Comparison of ENCODE assay signal across 8 mouse cellular contexts in genomic region chr2:26964724-26965370, GRCm38 (mm10). TPM values are rescaled to one million over a fixed set of nuclear protein-coding genes. Genes with fewer than 3 reads are reported as not detected.
DNase-seq lines count a peak whose midpoint lies in the region; ATAC-seq and TF ChIP-seq lines count a peak whose summit lies in the region.

No protein-coding gene starts in this region.

- WGBS in hindbrain, embryonic 15.5 days: 17% methylated on average over 14 of the region's 14 CpGs
- 16% methylated on average over 14 of the region's 14 CpGs for WGBS in midbrain, embryonic 15.5 days

- H3K27ac ChIP-seq in layer of hippocampus, adult 2 months: peak overlapping the region; percentile 98
- H3K27ac ChIP-seq in cortical plate, adult 2 months (ENCODE audit: insufficient read depth, low read length): peak overlapping the region; percentile 23; the same call in 1 of the 2 replicates
- H3K27ac ChIP-seq in hindbrain, embryonic 15.5 days (replicated peaks): peak overlapping the region; percentile 97
- H3K27ac ChIP-seq in midbrain, embryonic 15.5 days: peak overlapping the region; percentile 99

- peaks cover 9% of the 10 kb centered on the region; the same call in 1 of the 2 replicates for H3K4me1 ChIP-seq in cortical plate, adult 2 months (ENCODE audit: control insufficient read depth, insufficient read depth, low read length)
- H3K4me1 ChIP-seq in hindbrain, embryonic 15.5 days (replicated peaks): peaks cover 38% of the 10 kb centered on the region
- H3K4me1 ChIP-seq in midbrain, embryonic 15.5 days: peaks cover 38% of the 10 kb centered on the region

- H3K36me3 ChIP-seq in hindbrain, embryonic 15.5 days: peaks cover 16% of the 10 kb centered on the region
- peaks cover 3% of the 10 kb centered on the region for H3K36me3 ChIP-seq in midbrain, embryonic 15.5 days (replicated peaks)

- no peaks in the 10 kb centered on the region for H3K27me3 ChIP-seq in hindbrain, embryonic 15.5 days
- no peaks in the 10 kb centered on the region for H3K27me3 ChIP-seq in midbrain, embryonic 15.5 days (replicated peaks)

- peak overlapping the region; percentile 68 for H3K4me2 ChIP-seq in hindbrain, embryonic 15.5 days
- peak overlapping the region; percentile 68 for H3K4me2 ChIP-seq in midbrain, embryonic 15.5 days

- H3K4me3 ChIP-seq in layer of hippocampus, adult 2 months: peak overlapping the region; percentile 72
- peak overlapping the region; percentile 41 for H3K4me3 ChIP-seq in cortical plate, adult 2 months (ENCODE audit: insufficient read depth, low read length)
- H3K4me3 ChIP-seq in hindbrain, embryonic 15.5 days: peak overlapping the region; percentile 92
- peak overlapping the region; percentile 90 for H3K4me3 ChIP-seq in midbrain, embryonic 15.5 days

- peak; percentile 43 for ATAC-seq in hindbrain, embryonic 15.5 days (ENCODE audit: low FRiP score, low read depth)
- peak; percentile 4 for ATAC-seq in midbrain, embryonic 15.5 days (replicated peaks)

- TF ChIP-seq CTCF in layer of hippocampus, adult 2 months (conservative IDR thresholded peaks at IDR 0.05): no peak
- no peak for TF ChIP-seq CTCF in cortical plate, adult 2 months (IDR thresholded peaks at IDR 0.05; ENCODE audit: extremely low read depth, insufficient read depth, low read length)

- H3K9me3 ChIP-seq in hindbrain, embryonic 15.5 days: no peaks in the 10 kb centered on the region
- no peaks in the 10 kb centered on the region for H3K9me3 ChIP-seq in midbrain, embryonic 15.5 days

- peak overlapping the region; percentile 90 for H3K9ac ChIP-seq in hindbrain, embryonic 15.5 days
- peak overlapping the region; percentile 92 for H3K9ac ChIP-seq in midbrain, embryonic 15.5 days

- peak in 1 of 2 experiments; percentile 13 for DNase-seq in layer of hippocampus, adult 2 months (ENCODE audit: low spot score in 2 of 2)
- no peak for DNase-seq in layer of hippocampus, postnatal 25 days (ENCODE audit: extremely low spot score in 1 of 2, low spot score in 1 of 2)
- no peak for DNase-seq in embryo, embryonic 10 days (ENCODE audit: low spot score)
- DNase-seq in thymus, postnatal 10 days (ENCODE audit: low spot score in 2 of 2): no peak
- no peak for DNase-seq in urinary bladder, postnatal 14 days (ENCODE audit: low spot score)

- TF ChIP-seq POLR2A in cortical plate, adult 2 months (IDR thresholded peaks at IDR 0.05; ENCODE audit: extremely low read depth, insufficient read depth, low read length): no peak

RNA-seq across cellular contexts. Expression of gene Rexo4, which starts 0.7 kb away (rescaled TPM):
- 10 to 100 TPM; 57.4 to 62.2 TPM for total RNA-seq in layer of hippocampus, adult 2 months (2021)
- total RNA-seq in layer of hippocampus, postnatal 25 days (2021): 10 to 100 TPM; 58.4 to 60.4 TPM
- 82.2 and 85.9 TPM in 2 replicates for polyA plus RNA-seq in cortical plate, adult 2 months (2012; rRNA removed)
- polyA plus RNA-seq in hindbrain, embryonic 15.5 days (2015; fragmentation: Nextera tagmentation; extraction: Ambion mirVana): 37.9 and 39.3 TPM in 2 replicates
- 36.8 and 38.8 TPM in 2 replicates for polyA plus RNA-seq in midbrain, embryonic 15.5 days (2015; fragmentation: Nextera tagmentation; extraction: Ambion mirVana)

RNA-seq across cellular contexts. Expression of gene Adamts13, which starts 8.4 kb away (rescaled TPM):
- total RNA-seq in layer of hippocampus, adult 2 months (2021): 1 to 10 TPM in 1 of 2 experiments, under 1 TPM in 1; 0.90 to 1.1 TPM
- total RNA-seq in layer of hippocampus, postnatal 25 days (2021): 1 to 10 TPM in 1 of 2 experiments, under 1 TPM in 1; 0.92 to 1.7 TPM
- 6.9 and 7.0 TPM in 2 replicates for polyA plus RNA-seq in cortical plate, adult 2 months (2012; rRNA removed)
- polyA plus RNA-seq in hindbrain, embryonic 15.5 days (2015; fragmentation: Nextera tagmentation; extraction: Ambion mirVana): not detected in 2 replicates
- not detected in 2 replicates for polyA plus RNA-seq in midbrain, embryonic 15.5 days (2015; fragmentation: Nextera tagmentation; extraction: Ambion mirVana)

RNA-seq across cellular contexts. Expression of gene Stkld1, which starts 31.0 kb away (rescaled TPM):
- total RNA-seq in layer of hippocampus, adult 2 months (2021): under 1 TPM in 1 of 2 experiments, not detected in 1; 0.27 TPM
- total RNA-seq in layer of hippocampus, postnatal 25 days (2021): under 1 TPM; 0.27 to 0.75 TPM
- 0.23 and 0.30 TPM in 2 replicates for polyA plus RNA-seq in cortical plate, adult 2 months (2012; rRNA removed)
- polyA plus RNA-seq in hindbrain, embryonic 15.5 days (2015; fragmentation: Nextera tagmentation; extraction: Ambion mirVana): 0.12 TPM in 1 of 2 replicates, not detected in the other
- polyA plus RNA-seq in midbrain, embryonic 15.5 days (2015; fragmentation: Nextera tagmentation; extraction: Ambion mirVana): 0.13 and 0.54 TPM in 2 replicates

RNA-seq across cellular contexts. Expression of gene Surf4, which starts 31.1 kb away (rescaled TPM):
- 10 to 100 TPM; 51.9 to 55.2 TPM for total RNA-seq in layer of hippocampus, adult 2 months (2021)
- 10 to 100 TPM; 52.6 to 60.2 TPM for total RNA-seq in layer of hippocampus, postnatal 25 days (2021)
- polyA plus RNA-seq in cortical plate, adult 2 months (2012; rRNA removed): 56.1 and 58.4 TPM in 2 replicates
- 111 and 114 TPM in 2 replicates for polyA plus RNA-seq in hindbrain, embryonic 15.5 days (2015; fragmentation: Nextera tagmentation; extraction: Ambion mirVana)
- polyA plus RNA-seq in midbrain, embryonic 15.5 days (2015; fragmentation: Nextera tagmentation; extraction: Ambion mirVana): 107 and 110 TPM in 2 replicates

RNA-seq across cellular contexts. Expression of gene Cacfd1, which starts 44.9 kb away (rescaled TPM):
- 10 to 100 TPM; 45.0 to 47.0 TPM for total RNA-seq in layer of hippocampus, adult 2 months (2021)
- 10 to 100 TPM; 39.5 to 44.1 TPM for total RNA-seq in layer of hippocampus, postnatal 25 days (2021)
- 63.7 and 64.1 TPM in 2 replicates for polyA plus RNA-seq in cortical plate, adult 2 months (2012; rRNA removed)
- 103 and 105 TPM in 2 replicates for polyA plus RNA-seq in hindbrain, embryonic 15.5 days (2015; fragmentation: Nextera tagmentation; extraction: Ambion mirVana)
- 123 and 126 TPM in 2 replicates for polyA plus RNA-seq in midbrain, embryonic 15.5 days (2015; fragmentation: Nextera tagmentation; extraction: Ambion mirVana)

Comparison
In these comparisons a context has a peak if more than half of its experiments do, and no peak if none do; other contexts are left out.
1. H3K27ac ChIP-seq: peak in every context shown above with its lines; median percentile 99 in midbrain, embryonic 15.5 days; 98 in layer of hippocampus, adult 2 months; 97 in hindbrain, embryonic 15.5 days; 23 in cortical plate, adult 2 months.
2. H3K4me3 ChIP-seq: peak in every context shown above with its lines; median percentile 92 in hindbrain, embryonic 15.5 days; 90 in midbrain, embryonic 15.5 days; 72 in layer of hippocampus, adult 2 months; 41 in cortical plate, adult 2 months.